Mouse (Mus musculus): Measurements from ENCODE around the gene Lpcat3. TPM values are rescaled to one million over a fixed set of nuclear protein-coding genes. Genes with fewer than 3 reads are reported as not detected.
A peak's percentile ranks its signal among the peaks of the same experiment; 100 is the strongest.
"Not testable (repeated sequence)": the region's sequence is repeated elsewhere in the genome, so short reads cannot be mapped to it uniquely, and the experiment has no call there.

Lpcat3 gene
- polyA plus RNA-seq (2012; rRNA removed) = 84.5 and 91.6 TPM in 2 replicates

DNA sequence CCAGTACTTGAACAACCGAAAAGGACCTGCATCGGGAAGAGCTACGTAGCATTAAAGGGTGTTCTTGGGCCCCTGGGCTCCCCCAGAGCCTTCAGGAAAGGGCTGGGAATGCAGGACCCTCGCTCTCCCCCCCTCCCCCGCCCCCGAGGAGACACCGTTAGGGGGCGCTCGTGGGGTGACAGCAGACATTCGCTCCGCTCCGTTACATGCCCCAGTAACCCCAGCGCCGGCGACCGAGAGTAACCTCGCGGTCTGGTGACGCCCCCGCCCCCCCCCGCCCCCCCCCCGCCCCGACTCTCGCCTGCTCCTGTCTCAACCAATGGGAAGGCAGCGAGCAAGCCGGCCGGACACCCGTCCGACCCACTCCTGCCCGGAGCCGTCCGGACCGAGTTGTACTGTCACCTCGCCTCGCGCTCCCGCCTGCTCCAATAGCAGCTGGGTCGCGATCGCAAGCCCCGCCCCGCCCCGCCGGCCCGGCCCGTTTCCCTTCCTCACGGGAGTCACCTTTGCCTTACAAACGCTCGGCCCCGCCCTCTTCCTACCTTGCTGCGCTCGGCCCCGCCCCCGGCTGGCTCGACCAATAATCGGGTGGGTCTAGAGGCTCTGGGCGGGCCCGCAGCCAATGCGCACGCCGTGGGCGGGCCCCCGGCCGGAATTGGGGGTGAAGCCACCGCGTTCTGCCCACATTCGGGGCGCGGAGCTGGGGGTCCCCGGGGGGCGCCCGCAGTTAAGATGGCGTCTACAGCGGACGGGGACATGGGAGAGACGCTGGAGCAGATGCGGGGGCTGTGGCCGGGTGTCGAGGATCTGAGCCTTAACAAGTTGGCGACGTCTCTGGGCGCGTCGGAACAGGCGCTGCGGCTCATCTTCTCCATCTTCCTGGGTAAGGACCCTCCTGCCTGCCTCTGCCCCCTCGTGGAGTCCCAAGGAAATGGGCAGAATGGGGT is at the start of gene Lpcat3:
Lpcat3 (plus strand) TSS at position 551 of the 947 bp plus-strand sequence.
- peak; percentile 99 for DNase-seq (ENCODE audit: low spot score)

DNA sequence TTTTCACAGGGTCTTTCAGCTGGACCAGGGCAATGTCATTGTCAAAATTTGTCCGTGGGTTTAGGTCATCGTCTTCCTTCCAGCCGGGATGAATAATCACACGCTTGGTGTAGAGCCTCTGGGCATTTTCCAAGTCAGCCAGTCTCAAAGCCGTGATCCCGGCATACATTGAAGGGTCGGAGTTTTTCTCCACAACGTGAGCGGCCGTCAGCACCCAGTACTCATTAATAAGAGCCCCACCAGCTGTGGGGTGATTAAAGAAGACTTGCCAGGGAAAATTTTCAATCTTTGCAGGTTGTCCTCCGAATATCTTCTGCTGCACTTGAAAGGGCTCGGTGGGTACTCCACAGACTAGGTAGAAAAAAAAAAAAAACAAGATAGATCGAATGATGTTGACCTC is 37.2 kb upstream of the Lpcat3 start:
- no peak for DNase-seq (ENCODE audit: low spot score)

DNA sequence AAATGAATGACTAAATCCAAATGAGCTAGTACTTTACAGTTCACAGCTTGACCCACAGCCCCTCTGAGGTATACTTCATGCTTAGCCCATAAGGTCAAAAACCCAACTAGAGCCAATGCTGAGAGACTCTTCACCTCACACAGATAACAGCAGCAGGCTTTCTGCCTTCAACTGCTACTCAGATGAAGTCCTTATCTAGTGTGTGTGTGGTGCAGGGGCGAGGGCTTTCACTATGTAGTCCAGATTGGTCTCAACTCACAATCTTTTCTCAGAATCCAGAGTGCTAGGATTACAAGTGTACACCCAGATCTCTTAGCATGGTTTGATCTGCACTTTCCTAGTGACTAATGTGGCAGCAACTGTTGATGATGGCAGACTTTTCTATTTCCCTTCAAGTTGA is 36.6 kb upstream of the Lpcat3 start:
- not testable (repeated sequence) for DNase-seq (ENCODE audit: low spot score)

DNA sequence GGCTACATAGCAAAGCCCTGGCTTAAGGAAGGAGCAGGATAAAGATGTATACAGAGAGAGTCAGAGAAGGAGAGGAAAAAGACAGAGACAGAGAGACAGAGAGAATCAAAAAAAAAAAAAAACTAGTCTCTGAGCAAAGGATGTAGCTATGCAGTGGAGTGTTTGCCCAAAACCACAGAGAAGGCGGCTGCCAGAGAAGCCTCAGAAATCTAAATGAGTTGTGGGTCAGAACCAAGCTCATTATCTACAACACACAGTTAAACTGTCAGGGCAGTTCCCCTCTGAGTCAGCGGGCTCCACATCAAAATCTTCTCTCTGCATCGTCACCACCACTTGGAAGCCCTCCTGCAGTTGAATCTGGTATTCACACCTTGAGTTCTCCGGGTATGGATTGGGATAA is 32.1 kb upstream of the Lpcat3 start:
- no peak for DNase-seq (ENCODE audit: low spot score)

- not testable (repeated sequence) for DNase-seq (ENCODE audit: low spot score)
Observed at GRCm38 (mm10) chr6:124635985-124636384, 26.8 kb upstream of the Lpcat3 start, which contains the start of gene C1s2. Gene C1s2, minus strand, starts transcription at chr6:124636085.

- not testable (repeated sequence) for DNase-seq (ENCODE audit: low spot score)
Observed at GRCm38 (mm10) chr6:124636858-124637460, 25.9 kb upstream of the Lpcat3 start.

GRCm38 (mm10) chr6:124640041-124640440 is 22.8 kb upstream of the Lpcat3 start:
- DNase-seq (ENCODE audit: low spot score) = no peak

DNA sequence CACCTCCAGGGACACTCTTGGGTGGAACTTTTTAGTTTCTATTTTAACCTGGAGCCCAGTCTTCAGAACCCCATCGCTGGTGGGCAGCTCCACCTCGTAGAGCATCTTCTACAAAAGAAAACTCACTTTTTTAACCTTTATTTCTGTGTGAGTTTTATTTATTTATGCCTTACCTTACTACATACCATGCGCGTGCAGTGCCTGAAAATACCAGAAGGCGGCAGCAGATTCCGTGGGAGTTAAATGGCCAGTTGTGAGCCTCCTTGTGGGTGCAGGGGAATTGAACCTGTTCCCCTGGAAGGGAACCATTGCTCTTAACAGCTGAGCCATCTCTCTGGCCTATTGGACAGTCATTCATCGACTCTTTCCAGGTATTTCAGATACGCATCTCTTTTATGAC is 21.8 kb upstream of the Lpcat3 start:
- peak; percentile 53 for DNase-seq (ENCODE audit: low spot score)

DNA sequence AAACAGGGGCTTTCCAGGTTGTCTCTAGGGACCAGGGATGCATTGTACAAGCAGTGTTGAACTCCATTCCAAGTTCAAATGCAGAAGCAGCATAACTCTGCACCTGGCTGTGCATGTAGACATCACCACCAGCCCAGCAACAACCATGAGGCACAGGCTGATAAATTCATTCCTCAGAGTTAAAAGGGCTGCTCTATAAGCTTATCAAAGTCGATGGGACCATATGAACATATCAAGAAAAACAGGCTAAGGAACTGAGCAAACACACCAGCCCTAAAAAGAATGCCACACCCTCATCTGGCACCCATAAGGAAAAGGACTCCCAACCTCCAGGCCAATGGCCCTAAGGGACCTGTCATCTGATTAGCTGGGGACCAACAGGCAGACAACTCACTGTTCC is 16.4 kb upstream of the Lpcat3 start:
- DNase-seq (ENCODE audit: low spot score) = no peak

- no peak for DNase-seq (ENCODE audit: low spot score)
Observed at GRCm38 (mm10) chr6:124655893-124656292, 6.9 kb upstream of the Lpcat3 start.

GRCm38 (mm10) chr6:124658067-124658466 is 4.8 kb upstream of the Lpcat3 start:
- no peak for DNase-seq (ENCODE audit: low spot score)

DNA sequence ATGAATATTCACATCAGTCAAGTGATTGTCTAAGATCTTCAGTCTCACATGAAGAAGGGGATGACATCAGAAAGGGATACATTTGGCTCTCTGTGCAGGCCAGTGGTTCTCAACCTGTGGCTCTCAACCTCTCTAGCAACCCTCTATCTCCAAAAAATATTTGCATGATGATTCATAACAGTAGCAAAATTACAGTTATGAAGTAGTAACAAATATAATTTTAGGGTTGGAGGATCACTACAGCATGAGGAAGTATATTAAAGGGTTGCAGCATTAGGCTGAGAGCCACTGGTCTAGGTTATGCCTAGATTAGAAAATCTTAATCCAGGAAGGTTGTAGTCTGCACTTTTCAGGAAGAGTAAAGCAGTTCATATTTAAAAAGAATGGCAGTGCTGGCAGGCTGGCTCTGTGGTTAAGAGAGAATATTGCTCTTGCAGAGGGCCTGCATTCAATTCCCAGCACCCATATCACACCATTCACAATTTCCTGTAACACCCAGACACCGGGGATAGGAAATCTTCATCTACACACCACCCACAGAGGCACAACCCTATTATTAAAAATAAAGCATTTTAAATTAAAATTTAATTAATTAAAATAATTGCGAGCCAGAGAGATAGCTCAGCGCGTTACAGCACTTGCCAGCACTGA is 1.5 kb upstream of the Lpcat3 start:
- no peak for DNase-seq (ENCODE audit: low spot score)

- no peak for DNase-seq (ENCODE audit: low spot score)
Observed at GRCm38 (mm10) chr6:124661995-124662394, 832 bp upstream of the Lpcat3 start.

DNA sequence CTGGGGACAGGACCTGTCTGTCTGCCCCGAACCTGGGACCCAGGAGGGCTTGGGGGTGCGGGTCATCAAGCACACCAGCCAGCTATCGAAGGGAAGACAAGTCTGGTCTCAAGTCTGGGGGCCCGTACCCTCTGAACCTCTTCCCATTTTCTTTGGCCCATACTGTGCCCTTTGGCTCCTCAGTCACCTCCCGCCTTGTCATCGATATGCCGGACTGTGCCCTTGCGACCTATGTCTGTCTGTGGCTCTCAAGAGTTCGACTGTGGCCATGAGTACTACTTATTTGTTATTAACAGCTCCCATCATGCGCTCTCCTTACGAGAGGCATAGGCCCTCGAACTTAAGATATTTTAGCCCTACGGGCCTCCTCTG is 583 bp downstream of the Lpcat3 start:
- DNase-seq (ENCODE audit: low spot score) = no peak

DNA sequence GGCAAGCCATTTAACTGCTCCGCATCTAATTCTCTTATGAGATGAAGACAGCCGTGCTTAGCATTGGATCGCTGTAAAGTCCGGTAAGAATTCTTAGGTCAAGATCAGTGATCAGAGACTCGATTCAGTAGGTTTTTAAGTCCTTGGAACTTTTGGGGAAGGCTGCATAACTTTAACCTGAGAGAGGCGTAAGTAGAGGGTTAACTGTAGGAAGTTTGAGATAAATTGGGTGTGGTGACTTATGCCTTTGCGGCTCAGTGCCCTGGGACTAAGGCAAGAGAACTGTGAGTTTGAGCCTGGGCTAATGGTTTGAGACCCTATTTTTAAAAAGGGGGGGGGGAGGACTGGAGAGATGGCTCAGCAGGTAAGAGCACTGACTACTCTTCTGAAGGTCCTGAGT is 1.4 kb downstream of the Lpcat3 start:
- DNase-seq (ENCODE audit: low spot score) = no peak

DNA sequence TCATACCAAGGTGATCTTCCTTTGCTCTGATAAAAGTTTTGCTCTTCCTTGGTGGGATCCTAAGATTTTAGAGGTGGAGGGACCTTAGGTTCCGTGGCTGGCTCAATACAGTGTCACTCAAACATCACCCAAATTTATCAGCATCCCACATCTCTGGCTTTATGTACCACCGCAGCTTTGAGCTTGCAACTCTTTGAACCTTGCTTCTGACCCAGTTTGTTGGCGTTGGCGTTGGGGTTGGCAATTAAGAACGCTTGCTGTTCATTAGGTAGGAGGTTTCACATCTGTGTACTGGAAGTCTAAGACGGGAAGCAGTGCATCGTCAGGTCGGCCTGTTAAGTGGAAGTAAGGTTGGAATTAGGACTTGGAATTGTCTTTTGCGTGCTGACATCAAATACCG is 2.2 kb downstream of the Lpcat3 start:
- DNase-seq (ENCODE audit: low spot score) = no peak

DNA sequence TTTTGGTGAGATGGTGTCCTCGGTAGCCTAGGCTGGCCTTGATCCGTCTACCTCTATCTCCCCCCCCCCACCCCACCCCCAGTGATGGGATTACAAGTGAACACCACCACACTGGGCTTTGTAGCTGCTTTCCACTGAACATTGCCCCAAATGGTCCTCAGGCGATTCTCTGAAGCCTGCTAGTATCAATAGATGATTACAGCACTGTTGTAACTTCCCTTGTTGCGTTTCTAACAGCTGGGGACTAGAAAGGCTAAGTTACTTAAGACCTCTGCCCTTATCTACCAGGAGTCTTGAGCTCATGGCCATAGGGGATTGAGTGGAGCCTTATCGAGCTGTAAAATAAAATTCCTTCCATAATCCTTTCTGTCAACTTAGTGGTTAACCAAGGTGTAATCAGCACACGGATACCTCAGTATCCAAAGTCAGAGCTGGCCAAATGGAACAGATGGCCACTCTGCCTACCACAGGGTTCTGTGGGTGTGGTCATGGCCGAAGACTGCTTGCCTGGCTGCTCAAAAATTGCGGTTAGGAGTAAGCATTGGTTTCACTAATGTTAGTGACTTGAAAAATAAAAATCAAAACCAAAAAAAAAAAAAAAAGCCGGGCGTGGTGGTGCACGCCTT is 6.5 kb downstream of the Lpcat3 start:
- no peak for DNase-seq (ENCODE audit: low spot score)

- no peak for DNase-seq (ENCODE audit: low spot score)
Observed at GRCm38 (mm10) chr6:124670281-124670900, 7.6 kb downstream of the Lpcat3 start.

GRCm38 (mm10) chr6:124672100-124672499 is 9.3 kb downstream of the Lpcat3 start:
- no peak for DNase-seq (ENCODE audit: low spot score)

GRCm38 (mm10) chr6:124673619-124674018 is 10.8 kb downstream of the Lpcat3 start:
- no peak for DNase-seq (ENCODE audit: low spot score)

GRCm38 (mm10) chr6:124674591-124674990 is 11.8 kb downstream of the Lpcat3 start:
- no peak for DNase-seq (ENCODE audit: low spot score)

GRCm38 (mm10) chr6:124676171-124676570 is 13.3 kb downstream of the Lpcat3 start:
- no peak for DNase-seq (ENCODE audit: low spot score)

All from urinary bladder, adult 2 months (tissue).